Mouse (Mus musculus) ZHBTc4 (cell line): ENCODE results near the gene Hoxb9.

ENCODE experiments used
- DNase-seq: peaks from one replicate; pipeline ENCODE4 v3.0.0-alpha.2; 2011; ENCODE audit warnings: low read depth, low spot score

Hoxb9 gene

GRCm38 (mm10) chr11:96313806-96314428, 42.7 kb downstream of the Hoxb9 start:
- no peak for DNase-seq

- peak; percentile 38 for DNase-seq
These were observed 43.5 kb downstream of the Hoxb9 start for GRCm38 (mm10) chr11:96314671-96315343.

GRCm38 (mm10) chr11:96315344-96315681, 44.1 kb downstream of the Hoxb9 start:
- DNase-seq: no peak

GRCm38 (mm10) chr11:96316696-96317607, 45.7 kb downstream of the Hoxb9 start:
- DNase-seq: no peak

- peak; percentile 44 for DNase-seq
These were observed 46.5 kb downstream of the Hoxb9 start, which contains the start of gene Hoxb4 for GRCm38 (mm10) chr11:96317608-96318367. Hoxb4 (plus strand) TSS chr11:96318267.

- peak; percentile 88 for DNase-seq
These were observed 47.3 kb downstream of the Hoxb9 start for GRCm38 (mm10) chr11:96318368-96319070.

- peak; percentile 51 for DNase-seq
These were observed 48.0 kb downstream of the Hoxb9 start for GRCm38 (mm10) chr11:96319071-96319902.

- peak; percentile 61 for DNase-seq
These were observed 48.7 kb downstream of the Hoxb9 start for GRCm38 (mm10) chr11:96319910-96320309.

- peak; percentile 49 for DNase-seq
These were observed 49.4 kb downstream of the Hoxb9 start for GRCm38 (mm10) chr11:96320688-96321087.

- no peak for DNase-seq
These were observed 50.6 kb downstream of the Hoxb9 start for GRCm38 (mm10) chr11:96321846-96322245.

GRCm38 (mm10) chr11:96322738-96323137, 51.5 kb downstream of the Hoxb9 start:
- DNase-seq: no peak

GRCm38 (mm10) chr11:96323154-96323553, 51.9 kb downstream of the Hoxb9 start, which contains the start of gene Hoxb3:
Hoxb3 (plus strand) TSS chr11:96323326.
- no peak for DNase-seq

- DNase-seq: no peak
These were observed 52.9 kb downstream of the Hoxb9 start for GRCm38 (mm10) chr11:96324125-96324524.

GRCm38 (mm10) chr11:96324965-96325364, 53.7 kb downstream of the Hoxb9 start:
- no peak for DNase-seq

- DNase-seq: peak; percentile 34
These were observed 54.5 kb downstream of the Hoxb9 start for GRCm38 (mm10) chr11:96325747-96326212.
